Mouse (Mus musculus) cerebellum, adult 9-10 months (tissue): Measurements from ENCODE around the gene Dclk3.
A peak's percentile ranks its signal among the peaks of the same experiment; 100 is the strongest.

Experiments
- DNase-seq: peaks from one replicate; pipeline ENCODE4 v3.0.0; 2022

Gene Dclk3

DNA sequence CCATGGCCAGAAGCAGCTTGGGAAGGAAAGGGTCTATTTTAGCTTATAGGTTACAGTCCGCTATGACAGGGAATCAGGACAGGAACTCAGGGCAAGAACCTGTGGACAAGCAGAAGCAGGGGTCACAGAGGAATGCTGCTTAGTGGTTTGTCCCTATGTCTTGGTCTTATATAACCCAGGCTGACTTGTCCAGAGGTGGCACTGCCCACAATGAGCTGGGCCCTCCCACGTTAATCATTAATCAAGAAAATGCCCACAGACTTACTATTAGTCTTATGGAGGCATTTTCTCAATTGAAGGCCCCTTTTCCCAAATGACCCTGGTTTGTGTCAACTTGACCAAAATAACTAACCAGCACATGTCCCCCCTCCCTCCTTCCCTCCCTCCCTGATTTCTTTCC is 2.3 kb downstream of the Dclk3 start:
- no peak for DNase-seq

DNA sequence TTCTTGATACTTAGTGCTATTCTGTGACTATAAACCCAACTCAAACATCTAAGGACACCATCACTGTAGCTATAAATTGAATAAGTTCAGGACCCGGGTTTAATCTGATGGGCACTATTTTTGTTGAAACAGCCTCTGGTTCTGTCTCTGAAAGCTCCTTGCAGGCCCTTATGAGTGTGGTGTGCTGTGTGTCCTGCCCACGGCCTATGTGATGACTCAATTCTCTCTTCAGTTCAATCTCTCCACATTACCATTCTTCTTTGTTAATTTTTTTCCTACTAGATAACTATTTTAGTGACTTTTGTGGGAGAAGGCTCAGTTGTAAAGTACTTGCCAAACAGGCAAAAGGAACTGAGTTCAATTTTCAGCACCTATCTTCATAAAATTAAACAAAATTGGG is 7.3 kb downstream of the Dclk3 start:
- DNase-seq = no peak

DNA sequence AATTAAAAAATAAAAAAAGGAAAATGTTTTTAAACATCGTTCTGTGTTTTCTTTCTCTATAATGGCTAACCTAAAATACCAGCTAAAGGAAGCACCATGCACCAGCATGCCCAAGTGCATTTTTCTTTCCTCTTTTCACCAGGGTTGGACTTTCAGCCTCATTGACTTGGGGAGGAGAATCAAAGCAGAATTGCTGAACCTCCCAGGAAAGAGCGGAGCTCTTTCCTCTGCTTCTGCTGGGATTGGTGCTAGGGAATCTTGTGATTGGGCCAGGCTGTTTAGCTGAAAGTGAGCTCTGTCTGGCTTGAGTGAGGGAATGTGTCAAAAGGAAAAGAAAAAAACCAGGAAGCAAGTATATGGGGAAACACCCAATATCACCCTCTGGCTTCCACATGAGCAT is 10.1 kb downstream of the Dclk3 start:
- no peak for DNase-seq

DNA sequence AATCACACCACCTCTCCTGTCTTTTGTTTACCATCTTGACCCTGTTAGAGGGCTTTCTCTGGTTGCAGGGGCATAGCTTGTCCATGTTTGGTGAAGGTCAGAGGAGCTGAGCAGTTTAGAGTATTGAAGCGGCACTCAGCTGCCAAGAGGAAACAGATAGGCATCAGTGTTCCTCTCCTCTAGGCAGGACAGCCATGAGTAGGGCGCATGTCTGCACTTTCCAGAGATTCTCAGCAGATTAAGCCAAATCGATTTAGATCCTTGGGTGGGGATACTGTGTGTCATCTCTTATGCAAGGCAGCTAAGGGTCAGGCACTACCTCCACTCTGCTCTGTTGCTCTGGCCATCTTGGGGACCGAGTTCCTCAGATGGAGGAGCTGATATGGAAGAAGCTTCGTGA is 11.0 kb downstream of the Dclk3 start:
- no peak for DNase-seq

DNA sequence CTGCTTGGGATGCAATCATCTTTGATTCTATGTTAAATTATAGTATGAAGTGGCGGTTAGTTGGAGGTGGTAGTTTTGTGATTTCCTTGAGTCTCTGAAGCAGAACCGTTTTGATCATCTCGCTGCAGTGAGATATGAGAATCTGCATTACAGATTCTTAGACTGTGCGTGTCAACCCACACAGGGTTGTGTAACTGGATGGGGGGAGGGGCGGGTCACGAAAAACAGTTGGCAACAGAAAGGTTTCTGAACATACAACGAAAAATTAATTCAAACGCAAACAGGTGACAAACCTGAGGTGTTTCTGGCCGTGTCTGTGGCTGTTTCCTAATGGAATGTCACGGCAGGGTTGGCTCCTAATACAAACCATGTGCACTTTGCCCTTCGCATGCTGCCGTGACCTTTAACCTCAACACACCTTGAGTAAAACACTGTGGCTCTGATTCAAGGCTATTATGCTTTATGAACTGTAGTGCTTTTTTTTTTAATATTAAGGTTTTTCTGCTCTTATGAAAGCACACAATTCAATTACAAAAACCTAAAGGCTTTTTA is 12.0 kb downstream of the Dclk3 start:
- DNase-seq = no peak

DNA sequence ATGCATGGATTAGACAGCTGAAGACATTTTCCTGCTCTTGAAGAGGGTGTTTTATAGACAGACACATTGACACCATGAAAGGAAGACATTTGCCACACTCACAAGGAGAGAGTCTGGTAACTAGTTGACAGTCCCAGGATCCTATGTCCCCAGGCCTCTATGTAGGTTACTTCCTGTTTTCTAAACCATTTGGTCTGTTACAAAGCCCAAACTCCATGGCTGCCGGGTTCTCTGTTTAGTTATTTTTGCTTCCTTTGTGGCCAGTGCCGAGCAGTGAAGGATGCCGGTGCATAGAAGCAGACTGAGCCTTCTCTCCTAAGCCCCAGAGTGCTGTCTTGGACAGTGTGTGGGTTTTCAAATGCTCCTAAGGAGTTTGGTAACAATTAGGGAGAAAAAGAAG is 15.0 kb downstream of the Dclk3 start:
- DNase-seq = no peak

DNA sequence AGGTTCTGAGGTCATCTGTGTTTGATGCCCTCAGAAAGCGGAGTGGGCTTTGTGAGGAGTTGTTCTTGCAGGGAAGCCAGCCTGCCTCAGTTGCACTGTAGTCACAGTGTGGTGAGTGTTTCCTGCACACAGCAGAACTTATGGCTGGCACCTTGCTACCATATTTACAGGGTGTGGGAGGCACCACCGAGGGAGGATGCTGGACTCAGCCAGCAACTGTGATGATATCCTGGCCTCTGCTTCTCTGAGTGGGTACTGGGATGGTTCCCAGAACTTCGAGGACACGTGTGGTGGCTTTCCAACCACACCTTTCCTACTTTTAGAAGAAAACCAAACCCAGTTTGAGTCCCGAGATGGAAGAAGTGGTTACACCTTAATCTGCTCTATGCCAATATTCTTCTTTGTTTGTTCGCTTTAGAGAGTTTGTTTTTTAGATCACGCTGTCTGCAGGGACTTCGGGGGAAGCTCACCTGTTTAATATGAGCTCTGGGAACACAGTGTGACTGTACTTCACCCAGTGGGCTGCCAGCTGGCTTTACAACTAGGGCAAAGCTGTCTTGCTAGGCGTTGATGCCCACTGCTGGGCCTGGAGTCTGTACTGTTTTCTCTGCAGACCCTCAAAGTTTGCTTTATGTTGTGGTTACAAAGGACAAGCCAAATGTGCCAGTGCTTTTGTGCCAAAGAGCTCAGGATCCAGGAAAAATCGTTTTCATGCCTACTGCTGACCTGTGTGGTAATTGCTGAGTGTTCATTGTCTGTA is 18.5 kb downstream of the Dclk3 start:
- no peak for DNase-seq

DNA sequence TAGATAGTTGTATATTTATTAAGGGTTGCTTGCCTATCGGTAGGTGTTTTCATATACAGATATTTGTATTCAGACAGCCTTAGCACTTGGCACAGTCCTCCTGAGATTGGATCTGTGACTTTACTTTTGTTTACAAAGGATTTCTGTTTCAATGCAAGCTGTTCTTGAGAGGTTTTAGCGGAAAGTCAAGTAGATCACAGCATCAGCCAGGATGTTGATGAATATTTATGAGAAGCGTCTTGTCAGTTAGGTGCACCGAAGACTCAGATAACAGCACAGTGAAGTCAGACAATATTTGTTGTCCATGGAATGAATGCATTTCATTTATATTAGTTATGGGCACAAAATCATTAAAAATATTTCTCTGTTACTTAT is 19.0 kb downstream of the Dclk3 start:
- DNase-seq = no peak

DNA sequence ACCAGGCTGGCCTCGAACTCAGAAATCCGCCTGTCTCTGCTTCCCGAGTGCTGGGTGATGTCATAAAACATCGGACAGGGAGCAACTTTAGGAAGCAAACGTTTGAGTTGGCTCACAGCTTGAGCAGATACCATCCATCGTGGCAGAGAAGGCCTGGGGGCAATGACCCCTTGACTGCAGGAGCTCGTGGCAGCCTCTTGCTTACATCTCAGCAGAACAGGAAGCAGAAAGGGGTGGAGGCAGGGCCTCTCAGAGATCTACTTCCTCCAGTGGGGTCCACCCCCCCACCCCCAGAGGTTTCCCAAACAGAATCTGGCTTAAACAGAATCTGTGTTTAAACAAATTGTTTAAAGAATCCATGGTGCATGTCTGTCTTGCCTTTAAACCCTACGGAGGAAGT is 20.6 kb downstream of the Dclk3 start:
- DNase-seq = no peak

DNA sequence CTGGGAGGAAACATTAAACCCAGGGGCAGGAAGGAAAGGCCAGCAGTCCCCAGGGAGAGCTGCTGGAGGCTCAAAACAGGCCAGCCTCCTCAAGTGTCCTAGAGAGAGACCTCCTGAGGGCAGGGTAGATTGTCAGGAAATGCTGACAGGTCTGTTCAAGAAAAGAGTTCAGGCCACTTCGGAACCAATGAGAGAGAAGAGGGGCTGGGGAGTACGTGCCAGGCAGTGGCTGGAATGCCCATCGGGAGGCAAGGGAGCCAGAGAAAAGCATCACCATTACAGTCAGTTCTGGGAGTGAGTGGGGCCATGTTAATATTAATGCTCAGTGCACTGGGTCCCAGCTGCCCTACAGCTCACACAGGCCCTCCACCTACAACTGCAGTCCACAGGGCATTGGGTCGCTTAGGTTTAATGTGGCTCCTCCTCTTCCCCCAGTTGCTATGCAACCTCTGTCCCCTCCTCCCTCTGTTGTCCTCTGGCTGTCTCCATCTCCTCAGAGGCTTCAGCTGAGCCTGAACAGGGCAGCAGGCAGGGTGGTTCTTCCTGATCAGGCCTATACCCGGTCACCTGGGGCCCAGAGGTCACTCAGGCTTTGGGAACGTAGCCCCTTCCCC is 21.4 kb downstream of the Dclk3 start:
- DNase-seq = no peak

DNA sequence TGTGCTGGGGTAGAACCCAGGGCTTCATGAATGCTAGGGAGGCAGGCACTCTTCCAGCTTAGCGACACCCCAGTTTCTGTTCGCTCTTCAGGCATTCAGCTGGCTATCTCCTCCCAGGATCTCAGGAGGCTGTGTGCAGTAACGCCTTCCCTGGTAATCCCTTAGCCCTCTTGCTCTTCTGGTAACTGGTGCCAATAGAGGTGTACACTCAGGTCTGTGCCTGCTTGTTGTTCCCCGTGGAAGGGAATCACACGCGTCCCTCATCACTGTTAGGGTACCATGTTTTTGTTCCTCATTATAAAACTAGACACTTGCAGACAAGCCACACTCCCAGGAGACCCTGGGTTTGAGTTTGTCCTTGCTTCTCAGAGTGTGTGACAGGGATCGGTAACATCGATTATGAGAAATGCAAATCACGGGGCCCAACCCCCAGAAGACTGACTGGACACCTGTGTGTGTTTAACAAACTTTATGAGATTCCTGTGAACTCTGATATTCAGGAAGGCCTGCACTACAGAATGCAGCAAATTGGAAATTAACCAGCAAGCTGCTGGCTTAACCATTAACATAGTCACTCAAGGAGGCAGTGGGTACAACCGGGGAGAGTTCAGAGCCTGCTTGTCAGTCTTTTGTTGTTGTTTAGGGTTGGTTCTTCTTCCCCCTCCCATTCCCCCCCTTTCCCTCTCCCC is 22.7 kb downstream of the Dclk3 start:
- no peak for DNase-seq

DNA sequence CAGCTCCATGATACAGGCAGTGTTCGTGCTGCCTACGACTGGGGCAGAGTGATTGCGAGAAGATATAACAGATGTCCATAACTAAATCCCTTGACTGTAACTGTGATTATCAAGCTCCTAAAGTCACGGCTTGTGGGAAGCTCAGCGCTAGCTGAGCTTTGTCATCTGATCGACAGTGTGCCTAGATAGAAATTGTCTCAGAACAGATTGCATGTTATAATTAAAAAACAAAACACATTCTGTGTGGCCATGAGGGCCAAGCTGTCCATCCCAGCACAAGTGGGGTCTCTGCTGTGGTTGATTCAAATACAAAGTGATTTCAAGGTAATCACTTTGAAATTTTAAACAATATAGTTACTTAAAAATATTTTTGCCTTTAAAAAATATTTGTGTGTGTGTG is 26.8 kb downstream of the Dclk3 start:
- no peak for DNase-seq

DNA sequence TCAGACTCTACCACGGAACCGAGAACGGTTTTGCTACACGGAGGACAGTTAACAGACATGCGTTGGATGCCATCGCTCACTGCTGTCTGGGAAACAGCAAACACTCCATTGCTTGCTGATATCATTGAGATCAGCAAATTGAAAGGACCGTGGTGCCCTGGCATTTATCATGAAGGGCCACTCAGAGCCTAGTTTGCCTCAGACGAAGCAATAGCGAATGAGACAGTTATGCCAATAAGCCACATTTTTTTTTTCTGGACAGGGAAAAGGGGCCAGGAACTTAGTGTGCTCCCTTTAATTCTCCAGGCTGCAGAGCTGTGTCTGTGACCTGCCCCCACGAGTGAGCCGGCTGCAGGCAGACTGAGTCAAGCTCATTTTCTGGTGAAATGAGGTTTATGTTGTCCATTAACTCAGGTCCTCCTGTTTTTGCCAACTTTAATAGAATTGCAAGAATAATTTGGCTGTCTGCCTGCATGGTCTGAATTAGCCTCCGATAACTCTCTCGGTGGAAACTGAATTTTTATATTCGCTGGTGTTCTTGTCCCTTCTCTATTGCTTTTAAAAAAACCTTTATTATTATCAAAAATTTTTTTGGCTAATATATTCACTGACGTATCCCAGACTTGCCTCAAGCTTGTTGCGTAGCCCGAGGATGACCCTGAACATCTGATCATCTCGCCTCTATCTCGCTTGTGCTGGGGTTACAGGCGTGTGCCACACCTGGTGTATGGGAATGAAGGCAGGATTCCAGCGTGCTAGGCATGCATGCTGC is 35.0 kb downstream of the Dclk3 start:
- DNase-seq = no peak

DNA sequence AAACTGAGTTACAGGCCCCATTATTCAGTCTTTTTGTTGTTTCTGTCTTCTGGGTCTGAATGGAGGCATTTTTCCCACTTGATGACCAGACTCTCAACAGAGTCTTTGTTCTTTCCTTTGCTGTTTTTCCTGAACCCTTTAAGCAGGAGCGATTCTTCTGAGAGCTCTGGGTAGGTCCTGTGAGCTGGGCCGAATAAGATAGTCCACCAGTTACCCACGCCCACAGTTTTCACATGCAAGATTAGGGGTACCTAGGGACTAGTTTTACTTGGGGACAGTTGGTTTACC is 35.5 kb downstream of the Dclk3 start:
- no peak for DNase-seq

DNA sequence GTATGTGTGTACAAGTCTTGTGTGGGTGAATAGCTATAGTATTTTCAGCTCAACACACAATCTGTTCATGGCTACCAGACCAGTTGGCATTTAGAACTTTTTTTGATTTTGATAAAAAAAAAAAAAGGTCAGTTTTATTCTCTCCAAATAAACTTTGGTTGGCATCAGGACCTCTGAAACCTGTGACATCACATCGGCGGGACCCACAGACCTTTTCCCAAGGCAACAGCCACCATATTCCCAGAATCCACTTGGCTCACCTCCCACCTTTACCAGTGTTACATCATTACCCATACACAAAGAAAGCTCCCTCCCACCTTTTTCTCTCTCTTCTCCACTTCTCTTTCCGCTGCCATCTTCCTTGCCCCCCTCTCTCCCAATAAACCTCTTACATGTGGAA is 36.4 kb downstream of the Dclk3 start:
- no peak for DNase-seq

DNA sequence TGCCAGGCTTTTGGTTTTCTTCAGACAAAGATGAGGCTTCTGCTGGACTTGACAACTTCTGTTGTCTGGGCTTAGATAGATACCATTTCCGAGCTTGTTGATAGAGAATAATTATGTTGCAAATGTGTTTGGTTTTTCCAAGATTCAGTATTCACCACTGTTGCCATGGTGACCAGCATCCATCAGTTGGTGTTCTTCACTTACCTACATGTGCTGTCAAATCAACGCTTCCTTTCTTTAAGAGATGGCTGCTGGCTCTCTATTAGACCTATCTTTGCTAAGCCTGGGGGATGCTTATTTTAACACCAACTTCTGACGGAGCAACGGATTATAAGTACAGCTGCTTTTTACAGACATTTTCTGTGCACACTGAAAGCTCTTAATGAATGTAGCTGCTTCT is 37.1 kb downstream of the Dclk3 start:
- no peak for DNase-seq

DNA sequence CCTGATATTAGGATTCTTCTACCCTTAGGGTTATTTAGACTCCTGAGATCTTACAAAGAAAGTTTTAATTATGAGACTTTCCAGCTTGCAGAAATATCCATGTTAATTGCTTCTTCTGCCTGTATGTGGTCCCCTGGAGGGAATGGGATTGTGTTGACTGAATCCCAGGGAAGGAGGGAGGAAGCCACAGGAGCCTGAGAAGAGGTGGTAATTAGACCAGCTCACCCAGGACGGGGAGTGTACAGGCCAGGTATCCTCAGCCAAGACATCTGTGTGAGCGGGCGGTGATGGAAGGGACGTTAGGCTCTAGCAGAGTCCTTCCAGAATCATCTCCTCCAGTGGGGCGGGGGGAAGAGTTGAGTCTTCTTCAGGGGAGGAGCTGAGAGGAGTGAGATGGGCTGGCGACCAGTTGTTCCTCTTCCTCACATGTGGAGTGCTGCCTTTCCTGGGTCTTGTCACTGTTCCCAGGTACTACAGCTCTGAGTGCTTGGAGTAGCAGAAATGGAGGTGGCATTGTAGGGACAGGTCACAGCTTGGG is 37.7 kb downstream of the Dclk3 start:
- no peak for DNase-seq

DNA sequence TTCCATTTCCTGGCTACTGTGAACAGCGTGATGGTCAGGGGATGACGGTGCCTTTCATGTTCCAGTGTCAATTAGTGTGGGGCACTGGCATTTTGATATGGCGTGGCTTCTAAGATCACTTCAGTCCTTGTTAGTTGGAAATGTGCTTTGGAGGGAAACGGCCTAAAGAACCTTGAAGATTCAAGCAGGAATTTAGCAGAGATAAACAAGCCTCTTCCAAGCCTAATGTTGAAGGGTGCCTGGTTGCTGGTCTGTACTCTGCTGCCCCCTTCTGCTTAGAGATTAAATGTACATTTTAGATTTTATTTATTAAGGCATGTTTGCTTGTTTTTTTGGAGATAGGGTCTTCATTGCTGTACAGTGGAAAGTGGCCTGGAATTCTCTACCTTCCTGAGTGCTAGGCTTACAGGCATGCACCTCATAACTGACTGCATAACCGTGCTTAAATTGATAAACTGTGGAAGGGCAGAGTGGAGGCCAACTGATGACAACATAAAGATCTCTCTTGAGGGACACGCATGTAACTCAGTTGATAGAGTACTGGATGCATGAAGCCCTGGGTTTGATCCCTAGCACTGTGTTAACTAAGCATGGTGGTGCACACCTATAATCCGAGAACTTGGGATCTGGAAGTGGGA is 40.1 kb downstream of the Dclk3 start:
- DNase-seq = peak; percentile 12

DNA sequence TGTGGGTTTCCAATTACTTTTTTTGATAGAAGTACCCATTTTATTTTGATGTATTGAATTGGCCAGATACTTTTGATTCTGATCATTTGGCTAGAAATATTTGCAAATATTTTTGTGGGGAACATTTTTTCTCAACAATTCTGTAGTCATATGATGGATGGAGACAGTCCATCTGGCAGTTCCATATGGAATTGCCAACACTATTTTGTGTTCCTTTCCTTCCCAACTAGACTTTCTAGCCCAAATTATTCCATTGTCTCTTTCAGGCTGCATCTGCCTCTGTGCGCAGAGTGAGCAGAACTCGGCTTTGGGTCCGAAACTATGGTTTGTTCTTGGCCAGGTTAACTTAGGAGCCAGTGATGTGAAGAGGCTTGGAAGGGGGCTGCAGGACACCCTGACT is 42.1 kb downstream of the Dclk3 start:
- no peak for DNase-seq

DNA sequence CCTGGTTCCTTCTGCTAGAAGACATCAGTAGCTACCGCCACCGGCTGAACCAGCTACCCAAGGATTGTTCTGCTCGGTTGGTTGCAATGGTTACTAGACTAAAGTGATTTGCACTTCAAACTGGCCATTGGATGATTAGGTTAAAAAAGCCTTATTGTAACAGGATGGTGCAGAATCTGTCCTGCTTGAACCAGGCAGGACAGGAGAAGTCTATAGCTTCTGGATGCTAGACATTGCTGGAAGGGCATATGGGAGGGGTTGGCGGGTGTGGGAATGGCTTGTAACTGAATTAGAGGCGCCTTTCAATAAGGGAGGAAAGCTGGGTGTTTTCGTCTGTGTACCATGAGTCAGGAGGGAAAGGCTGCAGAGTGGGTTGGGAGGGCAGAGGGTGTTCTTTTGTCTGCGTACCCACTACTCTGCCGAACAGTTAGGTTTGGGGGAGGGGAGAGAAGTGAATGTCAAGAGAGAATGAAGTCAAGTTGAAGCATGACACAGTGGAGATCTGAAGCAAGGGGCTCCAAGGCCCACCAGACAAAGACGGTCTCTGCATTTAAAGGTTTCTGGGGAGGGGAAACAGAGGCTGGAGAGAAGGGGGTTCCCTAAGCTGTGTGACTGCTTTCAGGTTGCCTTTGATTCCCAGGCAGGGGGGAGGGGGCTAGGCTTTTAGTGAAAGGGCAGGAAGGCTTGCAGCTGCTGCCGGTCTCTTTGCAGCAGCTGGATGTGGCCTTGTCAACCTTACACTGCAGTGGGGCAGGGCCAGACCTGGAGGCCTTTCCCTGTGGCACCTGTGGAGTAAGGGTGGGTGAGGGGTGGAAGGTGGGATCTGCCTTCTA is 48.0 kb downstream of the Dclk3 start:
- no peak for DNase-seq

DNA sequence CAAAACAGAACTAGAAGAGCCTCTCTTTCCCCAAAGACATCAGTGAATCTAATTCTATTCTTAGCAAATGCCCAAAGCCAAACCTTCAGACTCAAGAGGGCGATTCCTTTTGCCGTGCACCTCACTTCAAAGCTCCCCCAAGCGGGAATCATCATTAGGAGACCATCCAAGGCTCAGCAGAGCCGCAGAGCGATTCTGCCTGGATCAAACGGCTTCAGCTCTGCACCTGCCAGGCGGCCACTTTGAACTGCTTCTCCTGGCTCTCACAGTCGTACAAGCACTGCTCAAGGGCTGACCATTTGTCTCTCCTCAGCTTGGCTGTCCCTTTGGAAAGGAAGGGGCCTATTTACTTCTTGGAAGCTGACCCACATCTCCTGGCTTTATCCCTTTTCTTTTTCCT is 51.7 kb downstream of the Dclk3 start:
- DNase-seq = no peak

DNA sequence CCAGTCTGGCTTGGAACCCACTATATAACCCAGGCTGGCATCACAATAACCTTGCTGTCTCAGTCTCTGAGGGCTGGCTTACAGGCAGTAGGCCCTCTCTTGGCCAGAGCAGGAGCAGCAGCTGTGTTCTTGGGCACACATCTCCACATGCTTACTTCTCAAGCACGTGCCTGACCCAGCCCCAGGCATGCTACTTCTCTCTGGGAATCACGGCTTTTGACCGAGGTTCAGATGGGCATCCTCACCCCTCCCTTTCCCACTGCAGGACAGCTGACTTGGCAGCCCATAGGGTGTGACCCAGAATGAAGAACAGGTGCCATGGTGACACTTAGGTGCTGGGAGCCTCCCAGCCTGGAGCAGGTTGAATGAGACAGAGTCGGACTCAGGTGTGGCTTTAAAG is 52.4 kb downstream of the Dclk3 start:
- DNase-seq = no peak
